Mouse (Mus musculus) liver, embryonic 14.5 days (tissue): Measurements from ENCODE around the gene Ggcx. TPM values are rescaled to one million over a fixed set of nuclear protein-coding genes. Genes with fewer than 3 reads are reported as not detected.
A peak's percentile ranks its signal among the peaks of the same experiment; 100 is the strongest.
"Not testable (repeated sequence)": the region's sequence is repeated elsewhere in the genome, so short reads cannot be mapped to it uniquely, and the experiment has no call there.

Experiments
- ATAC-seq: fragments of 200-750 bp; cut with Nextera tagmentation; 2 replicates; pipeline ENCODE4 v1.8.0; 2017; ENCODE audit warnings: moderate number of reproducible peaks, mild to moderate bottlenecking, moderate library complexity; ENCODE audit not compliant: insufficient read depth
- DNase-seq, 3 experiments: peaks; one replicate each; pipeline ENCODE4 v3.0.0-alpha.2; 2012 to 2013; ENCODE audit warnings: low read depth in 3 of 3, low spot score in 3 of 3
- H3K27ac ChIP-seq: fragments of 300-500 bp; sonication (generic); 2 replicates; pipeline ENCODE4 v1.5.1; 2014; ENCODE audit warnings: moderate library complexity, mild to moderate bottlenecking, control low read depth, inconsistent platforms
- H3K27me3 ChIP-seq: fragments of 300-500 bp; sonication (generic); 2 replicates; pipeline ENCODE4 v1.6.1; 2014; ENCODE audit warnings: mild to moderate bottlenecking, low read length, moderate library complexity; ENCODE audit not compliant: control insufficient read depth, insufficient read depth
- H3K36me3 ChIP-seq: fragments of 300-500 bp; sonication (generic); replicated peaks from 2 replicates; pipeline ENCODE4 v1.6.1; 2014; ENCODE audit warnings: low read depth; ENCODE audit not compliant: control insufficient read depth, insufficient read depth
- H3K4me1 ChIP-seq, 2 experiments: fragments of 200-500 bp in 1 of 2; fragments of 300-500 bp in 1 of 2; sonication (generic) in 1 of 2; replicated peaks; 2 replicates each; pipeline ENCODE4 v1.6.1; 2012 to 2014; ENCODE audit warnings: antibody characterized with exemption in 1 of 2, inconsistent platforms in 1 of 2, low read length in 1 of 2; ENCODE audit not compliant: control insufficient read depth in 2 of 2, insufficient read depth in 2 of 2
- H3K4me2 ChIP-seq: fragments of 300-500 bp; sonication (generic); 2 replicates; pipeline ENCODE4 v1.6.1; 2014; ENCODE audit warnings: low read depth, mild to moderate bottlenecking, control low read depth, moderate library complexity
- H3K4me3 ChIP-seq, 2 experiments: fragments of 200-500 bp in 1 of 2; fragments of 300-500 bp in 1 of 2; sonication (generic) in 1 of 2; 2 replicates each; pipeline ENCODE4 v1.5.1; 2012 to 2014; ENCODE audit warnings: low read depth in 2 of 2, low read length in 2 of 2, mild to moderate bottlenecking in 2 of 2, control low read depth in 1 of 2, inconsistent platforms in 1 of 2, moderate library complexity in 1 of 2; ENCODE audit not compliant: insufficient read depth in 1 of 2
- H3K9ac ChIP-seq: fragments of 300-500 bp; sonication (generic); replicated peaks from 2 replicates; pipeline ENCODE4 v1.6.1; 2014; ENCODE audit warnings: mild to moderate bottlenecking, control low read depth, moderate library complexity
- H3K9me3 ChIP-seq: fragments of 300-500 bp; sonication (generic); 2 replicates; pipeline ENCODE4 v1.6.1; 2016; ENCODE audit warnings: low read length, mixed read lengths; ENCODE audit not compliant: control insufficient read depth
- CTCF ChIP-seq: IDR thresholded peaks from 2 replicates; pipeline ENCODE4 v1.5.1; 2016; ENCODE audit warnings: antibody characterized with exemption, low read depth, control low read depth
- EP300 ChIP-seq: IDR thresholded peaks from 2 replicates; pipeline ENCODE4 v1.6.1; 2016; ENCODE audit warnings: antibody characterized with exemption, low read depth
- WGBS: fragments of 180-500 bp; shearing (Covaris S2); extraction: QIAGEN DNeasy Blood & Tissue Kit; methylation state at CpG from one replicate; pipeline ENCODE4 v1.1.7; 2014; ENCODE audit not compliant: insufficient replicate concordance; 5-methylcytosine and 5-hydroxymethylcytosine counted together
- polyA plus RNA-seq, 2 experiments: library from polyadenylated mRNA; depleted of rRNA in 1 of 2; stranded (reverse) in 1 of 2; unstranded in 1 of 2; fragments of >200 nt; fragmentation: Nextera tagmentation in 1 of 2; extraction: Ambion mirVana in 1 of 2; gene quantifications; 2 replicates each; pipeline versions ENCODE4 v1.2.1 to v1.2.3; 2012 to 2014

Ggcx gene
- polyA plus RNA-seq, 2 experiments = 5.7 to 11.3 TPM

GRCm38 (mm10) chr6:72440186-72440990, 26.3 kb downstream of the Ggcx start:
- H3K4me3 ChIP-seq = peak overlapping the region; percentile 67 to 95
- no peak for DNase-seq
- H3K4me1 ChIP-seq = peaks cover 11 to 16% of the 10 kb centered on the region in 2 experiments
- ATAC-seq = no peak
- H3K4me2 ChIP-seq = peak overlapping the region; percentile 82
- no peaks in the 10 kb centered on the region for H3K27me3 ChIP-seq
- WGBS = 6% methylated on average over 17 of the region's 17 CpGs
- peak overlapping the region; percentile 94 for H3K27ac ChIP-seq
- no peak for TF ChIP-seq EP300
- TF ChIP-seq CTCF = no peak
- H3K9ac ChIP-seq = peak overlapping the region; percentile 99
- H3K36me3 ChIP-seq = peaks cover 27% of the 10 kb centered on the region
- no peaks in the 10 kb centered on the region for H3K9me3 ChIP-seq

- Histone ChIP-seq H3K9ac (no peak overlapping the region), H3K4me2 (no peak overlapping the region), H3K9me3 (no peaks in the 10 kb centered on the region), H3K36me3 (peaks cover 2% of the 10 kb centered on the region), H3K27me3 (no peaks in the 10 kb centered on the region), H3K4me3 (no peak overlapping the region), H3K27ac (no peak overlapping the region), H3K4me1 (peaks cover 15 to 16% of the 10 kb centered on the region in 2 experiments)
- DNase-seq = no peak
- no peak for ATAC-seq
- WGBS = 72% methylated on average over 1 of the region's 1 CpGs
- TF ChIP-seq EP300 (no peak), CTCF (no peak)
Measured at GRCm38 (mm10) chr6:72442921-72443604, 29.0 kb downstream of the Ggcx start.

GRCm38 (mm10) chr6:72445011-72445410, 30.9 kb downstream of the Ggcx start:
- DNase-seq = no peak
- ATAC-seq = no peak
- Histone ChIP-seq H3K9ac (no peak overlapping the region), H3K4me2 (no peak overlapping the region), H3K27me3 (no peaks in the 10 kb centered on the region), H3K9me3 (no peaks in the 10 kb centered on the region), H3K4me1 (peaks cover 15 to 18% of the 10 kb centered on the region in 2 experiments), H3K36me3 (no peaks in the 10 kb centered on the region), H3K27ac (no peak overlapping the region), H3K4me3 (no peak overlapping the region)
- TF ChIP-seq EP300 (no peak), CTCF (no peak)

- no peak; the same call in 1 of the 2 replicates for ATAC-seq
- TF ChIP-seq EP300 = no peak
- no peak for TF ChIP-seq CTCF
- WGBS = 63% methylated on average over 2 of the region's 2 CpGs
Measured at GRCm38 (mm10) chr6:72447487-72447886, 33.4 kb downstream of the Ggcx start.

GRCm38 (mm10) chr6:72451778-72452177, 37.7 kb downstream of the Ggcx start:
- not testable (repeated sequence) for H3K36me3 ChIP-seq, DNase-seq, H3K9ac ChIP-seq, H3K4me3 ChIP-seq, H3K9me3 ChIP-seq, H3K4me2 ChIP-seq, H3K27ac ChIP-seq, ATAC-seq, H3K27me3 ChIP-seq
- 65% methylated on average over 2 of the region's 2 CpGs for WGBS
- H3K4me1 ChIP-seq = peaks cover 19 to 32% of the 10 kb centered on the region in 2 experiments

More at GRCm38 (mm10) chr6:72447487-72447886, 33.4 kb downstream of the Ggcx start:
- Histone ChIP-seq H3K4me2 (no peak overlapping the region), H3K4me3 (no peak overlapping the region), H3K4me1 (peaks cover 6 to 11% of the 10 kb centered on the region in 2 experiments), H3K27ac (no peak overlapping the region), H3K9ac (no peak overlapping the region), H3K36me3 (no peaks in the 10 kb centered on the region), H3K27me3 (no peaks in the 10 kb centered on the region), H3K9me3 (no peaks in the 10 kb centered on the region)
- no peak for DNase-seq
